Comparison of ENCODE assay signal across 11 mouse cellular contexts in the genomic region with DNA sequence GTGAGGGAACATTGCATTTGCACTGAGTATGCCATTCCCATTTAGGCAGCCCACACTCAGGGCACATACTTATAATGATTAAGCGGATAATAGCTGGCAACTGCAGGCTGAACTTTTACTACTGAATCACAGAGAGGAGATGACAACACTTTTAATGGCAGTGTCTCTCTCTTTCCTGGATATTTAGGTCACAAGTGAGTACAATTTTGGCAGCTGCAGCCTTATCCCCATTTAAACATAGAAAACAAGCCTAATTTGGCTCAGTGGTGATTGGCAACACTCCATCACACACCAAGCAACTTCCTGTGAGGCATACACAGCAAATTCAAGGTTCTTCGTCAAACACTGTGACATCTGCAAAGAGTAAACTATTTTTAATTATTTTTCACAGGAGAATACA.
DNase-seq lines count a peak whose midpoint lies in the region.
"Had no signal": no experiment of that assay in that cellular context is flagged by ENCODE, and none has a peak within 500 bp of the region (broad histone marks: within the 10 kb centered on the region; RNA-seq: fewer than 3 reads in every experiment).

No protein-coding gene starts in this region.

- peak; percentile 3 to 6 for DNase-seq in layer of hippocampus, adult 8-10 months (ENCODE audit: low spot score in 2 of 2)
- DNase-seq in layer of hippocampus, postnatal 25 days (ENCODE audit: extremely low spot score in 1 of 2, low spot score in 1 of 2) = no peak
- peak; percentile 57 for DNase-seq in adipocyte (ENCODE audit: low spot score)
- peak; percentile 12 to 15 for DNase-seq in cerebellum, adult 18-20 months
- peak; percentile 5 to 25 for DNase-seq in cerebellum, postnatal 25 days
- DNase-seq in thymus, postnatal 14 days = no peak
- DNase-seq in MN1 (ENCODE audit: low spot score) = no peak
- DNase-seq: adrenal gland, adult 8-10 months; gastrocnemius, postnatal 36 days; kidney, adult 18-20 months; kidney, postnatal 10 days had no signal

Comparison
In these comparisons a context has a peak if more than half of its experiments do, and no peak if none do; other contexts are left out.
1. DNase-seq: peak in layer of hippocampus, adult 8-10 months (2 of 2), adipocyte (single experiment), cerebellum, adult 18-20 months (2 of 2) and cerebellum, postnatal 25 days (2 of 2); none in layer of hippocampus, postnatal 25 days (0 of 2), thymus, postnatal 14 days (single experiment) and MN1 (single experiment).